Mouse (Mus musculus) layer of hippocampus, postnatal 25 days (tissue): ENCODE measurements around the gene Spast. TPM values are rescaled to one million over a fixed set of nuclear protein-coding genes. Genes with fewer than 3 reads are reported as not detected.
"Not testable (repeated sequence)": the region's sequence is repeated elsewhere in the genome, so short reads cannot be mapped to it uniquely, and the experiment has no call there.

Experiments
- DNase-seq, 2 experiments: peaks; one replicate each; pipeline ENCODE4 v3.0.0; 2022; ENCODE audit warnings: mixed read lengths in 2 of 2, low spot score in 1 of 2; ENCODE audit errors: extremely low spot score in 1 of 2
- total RNA-seq, 2 experiments: library from RNA; stranded (reverse); gene quantifications; 2 replicates each; pipeline ENCODE4 v1.2.3; 2021

The Spast gene
- total RNA-seq, result 10 to 100 TPM; 57.4 to 61.0 TPM

GRCm38 (mm10) chr17:74338937-74339804 lies at the start of gene Spast:
Gene Spast (plus strand): TSS chr17:74338987.
- DNase-seq, result peak; percentile 40 to 57

GRCm38 (mm10) chr17:74290198-74290597 lies 48.6 kb upstream of the Spast start:
- DNase-seq, result no peak

GRCm38 (mm10) chr17:74290869-74291268 lies 47.9 kb upstream of the Spast start:
- DNase-seq, result no peak

GRCm38 (mm10) chr17:74291640-74292361 lies 47.0 kb upstream of the Spast start:
- no peak for DNase-seq

- peak; percentile 18 to 36 for DNase-seq
Measured at GRCm38 (mm10) chr17:74293687-74294425, 44.9 kb upstream of the Spast start.

- DNase-seq, result peak; percentile 56 to 70
Measured at GRCm38 (mm10) chr17:74294426-74295025, 44.3 kb upstream of the Spast start.

GRCm38 (mm10) chr17:74295026-74295970 lies 43.5 kb upstream of the Spast start, which contains the start of gene Memo1:
Gene Memo1 (minus strand): TSS chr17:74295521.
- peak; percentile 73 to 76 for DNase-seq

GRCm38 (mm10) chr17:74296076-74296823 lies 42.5 kb upstream of the Spast start:
- no peak for DNase-seq

GRCm38 (mm10) chr17:74296991-74297390 lies 41.8 kb upstream of the Spast start:
- not testable (repeated sequence) for DNase-seq

- no peak for DNase-seq
Measured at GRCm38 (mm10) chr17:74300089-74300488, 38.7 kb upstream of the Spast start.

- DNase-seq, result no peak
Measured at GRCm38 (mm10) chr17:74304060-74304459, 34.7 kb upstream of the Spast start.

GRCm38 (mm10) chr17:74305616-74306015 lies 33.2 kb upstream of the Spast start:
- no peak for DNase-seq

- DNase-seq, result no peak
Measured at GRCm38 (mm10) chr17:74306021-74306420, 32.8 kb upstream of the Spast start.

GRCm38 (mm10) chr17:74315445-74316308 lies 23.1 kb upstream of the Spast start:
- DNase-seq, result no peak

GRCm38 (mm10) chr17:74316309-74316863 lies 22.4 kb upstream of the Spast start:
- peak; percentile 76 to 91 for DNase-seq

GRCm38 (mm10) chr17:74318721-74319120 lies 20.1 kb upstream of the Spast start:
- no peak for DNase-seq

GRCm38 (mm10) chr17:74322400-74323054 lies 16.3 kb upstream of the Spast start:
- no peak for DNase-seq
